Mouse (Mus musculus) erythroid progenitor cell, adult 5-6 weeks (primary cell): Measurements from ENCODE around the gene Ubc. TPM values are rescaled to one million over a fixed set of nuclear protein-coding genes. Genes with fewer than 3 reads are reported as not detected.
"Not testable (repeated sequence)": the region's sequence is repeated elsewhere in the genome, so short reads cannot be mapped to it uniquely, and the experiment has no call there.

Experiments used
- ATAC-seq: replicated peaks from 2 replicates; pipeline ENCODE4 v1.8.0; 2016; ENCODE audit warnings: moderate number of reproducible peaks, mild to moderate bottlenecking, moderate TSS enrichment, inconsistent platforms; ENCODE audit not compliant: poor library complexity, low FRiP score, severe bottlenecking
- total RNA-seq, 2 experiments: library from RNA; stranded (forward) in 1 of 2; stranded (reverse) in 1 of 2; fragments of 150-400 nt in 1 of 2; fragments of 186-747, 209-891 nt in 1 of 2; gene quantifications; 2 replicates each; pipeline versions ENCODE4 v1.2.3 to v1.2.4; 2015 to 2017; ENCODE audit warnings: low replicate concordance in 2 of 2

Gene Ubc
- total RNA-seq, 2 experiments from 2014 or later, result 158 to 222 TPM

DNA sequence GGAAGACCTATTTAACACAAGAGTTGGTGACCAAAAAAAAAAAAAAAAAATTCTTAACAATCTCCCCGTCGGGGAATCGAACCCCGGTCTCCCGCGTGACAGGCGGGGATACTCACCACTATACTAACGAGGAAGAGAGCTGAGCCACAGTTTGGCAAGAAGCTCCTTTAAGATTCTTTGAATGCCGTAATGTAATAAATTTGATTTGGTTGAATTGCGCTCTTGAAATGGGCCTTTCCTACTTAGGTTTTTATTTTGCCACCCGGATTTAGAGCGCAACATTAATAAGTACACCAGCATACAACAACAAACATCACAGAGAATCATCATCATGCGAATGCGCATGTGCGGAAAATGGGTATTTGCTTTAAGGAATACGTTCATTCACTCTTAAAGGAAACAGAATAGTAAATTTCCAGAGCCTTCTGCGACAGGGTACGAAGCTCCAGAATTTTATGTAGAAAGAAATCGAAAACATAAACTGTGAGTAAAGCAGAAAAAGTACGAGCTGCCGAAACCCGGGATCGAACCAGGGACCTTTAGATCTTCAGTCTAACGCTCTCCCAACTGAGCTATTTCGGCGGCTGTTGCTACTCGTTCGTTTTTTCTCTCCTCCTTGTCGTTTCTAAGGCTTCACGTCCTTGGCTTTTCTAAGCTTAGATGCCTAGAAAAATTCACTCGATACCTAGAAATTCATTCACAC, 15.7 kb upstream of the Ubc start:
- ATAC-seq, result peak; percentile 48

DNA sequence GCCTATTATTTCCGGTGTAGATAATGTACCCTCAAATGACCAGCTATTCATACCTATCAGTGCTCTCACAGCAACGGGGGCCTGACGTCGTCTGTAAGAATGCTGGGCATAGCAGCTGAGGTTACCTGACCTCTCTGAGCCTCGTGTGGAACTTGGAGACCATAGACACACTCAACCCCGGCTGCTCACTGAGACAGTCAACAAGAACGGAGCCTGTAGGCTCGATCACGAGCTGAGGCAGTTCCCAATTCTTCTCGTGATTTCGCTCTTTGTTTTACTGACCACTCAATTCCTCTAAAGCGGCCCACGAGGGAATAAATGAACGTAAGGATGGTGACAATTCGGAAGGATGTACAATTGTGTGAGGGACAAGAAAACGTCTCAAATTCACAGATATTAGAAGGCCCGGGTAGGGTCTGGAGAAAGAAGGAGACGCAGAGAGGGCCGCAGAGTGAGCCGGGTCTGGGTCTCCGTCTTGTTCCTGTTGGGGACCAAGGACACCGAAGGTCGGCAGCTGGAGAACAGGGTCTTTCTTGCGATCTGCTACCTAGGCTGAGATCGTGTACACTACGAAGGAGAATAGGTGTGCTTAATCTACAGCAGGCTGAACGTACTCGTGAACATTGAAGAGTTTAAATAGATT, 15.0 kb upstream of the Ubc start:
- ATAC-seq, result peak; percentile 39

DNA sequence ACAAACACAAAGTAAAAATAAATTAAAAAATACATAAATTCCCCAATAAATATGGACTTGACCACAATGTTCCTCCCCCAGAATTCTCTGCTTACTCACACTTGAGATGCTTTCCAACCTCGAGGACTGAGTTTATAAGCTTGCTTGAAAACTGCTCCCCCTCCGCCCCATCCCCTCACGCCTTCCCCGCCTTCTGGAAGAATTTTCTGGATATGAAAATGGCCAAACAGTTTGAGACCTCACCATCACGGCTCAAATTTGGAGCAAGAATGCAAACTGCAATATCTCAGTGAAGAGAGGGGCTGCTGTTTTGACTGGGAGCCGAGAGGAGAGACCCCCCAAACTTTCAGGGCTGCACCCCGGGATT, 14.5 kb upstream of the Ubc start:
- no peak for ATAC-seq

DNA sequence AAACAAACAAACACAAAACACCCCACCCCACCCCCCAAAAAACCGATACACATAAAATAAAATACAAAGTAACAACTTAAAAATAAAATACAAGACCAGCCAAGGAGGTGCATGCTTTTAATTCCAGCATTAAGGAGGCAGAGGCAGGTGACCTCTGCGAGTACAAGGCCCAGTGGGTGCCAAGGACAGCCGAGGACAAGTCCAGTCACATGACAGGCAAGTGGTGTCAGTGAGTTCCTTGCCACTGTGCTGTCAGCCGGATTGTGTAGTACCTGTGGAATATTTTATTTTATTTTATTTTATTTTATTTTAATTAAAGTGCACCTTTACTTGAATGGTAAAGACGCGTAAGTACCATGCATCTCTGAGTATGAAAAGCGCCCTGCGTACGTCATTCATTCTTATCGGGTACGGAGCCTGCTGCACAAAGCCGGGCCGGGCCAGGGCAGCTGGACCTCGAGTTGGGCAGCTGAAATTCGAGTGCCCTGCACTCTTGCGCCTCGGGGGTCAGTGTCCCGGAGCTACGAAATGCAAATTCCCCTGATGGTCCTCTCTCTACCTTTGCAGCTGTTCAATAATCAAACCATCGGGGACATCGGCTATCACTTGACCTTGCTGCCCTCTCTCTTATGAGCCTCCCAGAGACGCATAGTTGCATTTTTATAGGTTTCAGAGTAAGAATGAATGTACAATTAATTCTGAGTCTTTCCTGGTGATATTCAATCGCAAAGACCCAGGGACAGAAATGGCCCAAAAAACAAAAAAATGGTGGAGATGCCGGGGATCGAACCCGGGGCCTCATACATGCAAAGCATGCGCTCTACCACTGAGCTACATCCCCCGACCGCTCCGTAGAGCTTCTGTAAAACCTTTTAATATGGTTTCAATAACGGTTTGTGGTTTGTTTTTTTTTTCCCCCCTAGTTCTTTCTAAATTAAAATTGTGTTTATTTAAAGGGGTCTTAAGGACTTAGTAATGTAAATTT, 13.8 kb upstream of the Ubc start:
- no peak for ATAC-seq

DNA sequence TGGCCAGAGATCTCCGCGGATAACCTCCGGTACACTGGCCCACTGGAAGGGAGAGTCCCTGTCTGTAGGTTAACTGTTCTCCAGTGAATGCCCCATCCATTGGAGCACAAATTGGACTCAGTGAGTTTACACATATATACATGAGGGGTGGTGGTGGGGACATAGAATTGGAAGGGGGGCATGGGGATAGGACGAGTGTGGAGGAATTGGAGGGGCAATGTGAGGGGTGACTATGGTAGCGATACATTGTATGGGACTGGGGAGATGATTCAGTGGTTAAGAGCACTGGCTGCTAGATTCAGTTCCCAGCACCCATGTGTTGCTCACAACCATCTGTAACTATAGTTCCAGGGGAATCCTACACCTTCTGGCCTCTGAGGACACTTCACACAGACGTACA, 13.0 kb upstream of the Ubc start:
- no peak for ATAC-seq

DNA sequence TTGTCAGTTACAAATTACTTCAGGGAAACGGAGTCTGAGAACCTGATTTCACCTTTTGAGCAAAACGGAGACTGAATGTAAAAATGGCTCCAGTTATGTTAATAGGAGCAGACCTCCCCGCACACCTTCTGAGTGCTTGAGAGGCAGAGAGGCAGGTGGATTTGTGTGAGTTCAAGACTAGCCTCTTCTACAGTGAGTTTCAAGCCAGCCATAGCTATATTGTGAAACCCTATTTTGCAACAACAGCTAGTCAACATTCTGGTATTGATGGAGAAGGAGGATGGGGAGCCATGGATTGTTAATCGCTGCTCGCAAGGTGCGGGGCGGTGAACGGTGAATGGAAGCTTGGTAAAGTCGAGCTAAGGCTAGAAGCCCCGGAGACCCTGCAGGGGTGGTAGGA, 12.5 kb upstream of the Ubc start:
- ATAC-seq, result no peak

DNA sequence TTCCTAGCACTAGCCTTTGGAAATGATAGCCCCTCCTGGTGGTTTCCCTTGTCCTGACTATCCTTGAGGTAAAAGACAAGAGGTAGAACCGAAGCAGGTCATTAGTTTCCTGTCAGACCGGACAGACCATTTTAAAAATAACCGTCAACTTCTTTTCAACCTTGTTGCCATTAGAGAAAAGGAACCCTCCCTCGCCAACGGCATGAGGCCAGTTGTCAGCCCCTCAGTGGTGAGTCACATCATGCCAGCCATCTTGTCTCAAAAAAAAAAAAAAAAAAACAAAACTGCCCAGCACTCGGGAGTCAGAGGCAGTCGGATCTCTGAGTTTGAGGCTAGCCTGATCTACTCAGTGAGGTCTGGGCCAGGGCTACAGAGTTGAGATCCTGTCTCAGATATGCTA, 10.9 kb upstream of the Ubc start:
- no peak for ATAC-seq

DNA sequence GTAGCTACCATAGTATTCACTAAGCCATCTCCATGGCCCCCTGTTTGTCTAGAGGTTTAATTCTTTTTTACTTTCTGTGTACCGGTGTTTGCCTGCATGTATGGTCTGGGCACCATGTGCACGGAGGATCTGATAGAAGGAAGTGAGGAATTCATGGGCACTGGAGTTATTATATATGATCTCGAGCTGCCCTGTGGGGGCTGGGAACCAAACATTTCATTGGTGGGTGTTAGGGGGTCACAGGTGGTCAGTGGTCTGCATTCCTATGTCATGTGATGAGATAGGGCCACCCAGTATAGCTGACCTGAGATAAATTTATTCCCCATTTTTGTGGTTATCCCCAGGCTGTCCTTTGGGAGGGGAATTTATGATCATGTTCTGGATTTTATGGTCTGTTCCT, 5.0 kb upstream of the Ubc start:
- no peak for ATAC-seq

DNA sequence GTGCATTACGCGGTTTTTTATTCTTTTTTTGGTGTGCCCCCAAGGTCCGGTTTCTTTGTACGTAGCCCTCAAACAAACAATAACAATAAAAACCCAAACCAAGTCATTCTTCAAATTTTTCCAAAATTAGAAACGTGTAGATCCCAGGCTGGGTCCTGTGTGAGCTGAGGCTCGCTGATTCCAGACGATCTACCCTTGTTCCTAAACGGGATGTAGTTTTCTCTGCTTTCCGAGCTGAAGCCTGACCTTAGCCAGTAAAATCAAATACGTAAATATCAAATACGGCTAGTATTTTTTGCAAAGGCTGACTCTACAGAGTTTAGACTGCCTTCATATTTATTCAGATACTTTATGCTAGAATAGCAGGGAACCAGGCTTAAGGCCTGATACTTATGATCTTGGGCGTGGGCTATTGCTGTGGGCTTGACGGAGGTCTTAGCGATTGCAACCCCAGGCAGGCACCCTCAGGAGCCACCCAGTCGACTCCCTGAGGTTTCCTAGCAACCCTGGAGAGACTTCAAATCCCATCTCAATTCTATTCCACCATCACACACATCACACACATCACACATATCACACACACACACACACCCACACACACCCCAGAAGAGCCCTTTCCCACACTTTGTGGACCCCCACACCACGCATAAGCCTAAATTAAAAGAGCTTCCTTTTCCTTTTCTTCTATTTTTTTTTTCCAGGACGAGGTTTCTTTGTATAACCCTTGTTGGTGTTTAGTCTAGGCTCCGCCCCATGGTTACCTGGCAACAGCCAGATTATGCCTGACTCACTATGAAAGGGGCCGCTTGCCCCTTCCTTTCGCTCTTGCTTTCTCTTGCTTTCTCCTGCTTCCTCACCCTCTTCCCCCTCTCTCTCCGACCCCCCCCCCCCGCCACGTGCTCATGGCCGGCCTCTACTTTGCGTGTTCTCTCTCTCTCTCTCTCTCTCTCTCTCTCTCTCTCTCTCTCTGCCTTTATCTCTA, 3.9 kb upstream of the Ubc start:
- peak; percentile 36; the same call in 1 of the 2 replicates for ATAC-seq

DNA sequence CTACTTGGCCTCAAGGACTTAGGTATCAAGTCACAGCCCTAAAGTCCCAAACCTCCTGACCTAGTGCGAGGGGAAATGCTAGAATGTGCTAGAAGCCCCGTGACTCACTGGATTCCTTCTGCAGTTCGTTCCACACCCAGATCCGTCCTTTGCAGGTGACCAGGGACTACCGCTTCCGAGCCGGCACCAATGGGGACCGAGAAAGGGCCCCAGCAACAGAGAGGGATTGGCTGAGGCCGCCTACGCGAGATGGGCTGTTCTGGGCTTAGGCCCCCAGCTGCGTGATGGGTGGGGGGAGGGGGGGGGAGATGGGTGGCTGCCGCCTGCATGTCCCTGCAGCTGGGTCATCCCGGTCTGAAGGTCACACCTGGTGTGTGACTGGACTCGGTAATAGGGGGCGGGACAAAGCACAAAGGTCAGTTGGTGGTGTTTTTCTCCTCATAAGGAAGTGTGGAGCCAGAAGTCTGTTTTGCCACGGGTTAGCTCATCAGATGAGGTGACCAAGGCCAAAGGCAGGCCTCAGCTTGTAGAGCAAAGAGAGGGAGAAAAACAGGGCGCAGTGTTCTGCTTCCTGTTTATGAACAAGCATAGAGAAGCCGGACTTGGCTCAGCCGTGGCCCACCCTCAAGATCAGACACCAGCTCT, 3.1 kb upstream of the Ubc start:
- ATAC-seq, result peak; percentile 81

DNA sequence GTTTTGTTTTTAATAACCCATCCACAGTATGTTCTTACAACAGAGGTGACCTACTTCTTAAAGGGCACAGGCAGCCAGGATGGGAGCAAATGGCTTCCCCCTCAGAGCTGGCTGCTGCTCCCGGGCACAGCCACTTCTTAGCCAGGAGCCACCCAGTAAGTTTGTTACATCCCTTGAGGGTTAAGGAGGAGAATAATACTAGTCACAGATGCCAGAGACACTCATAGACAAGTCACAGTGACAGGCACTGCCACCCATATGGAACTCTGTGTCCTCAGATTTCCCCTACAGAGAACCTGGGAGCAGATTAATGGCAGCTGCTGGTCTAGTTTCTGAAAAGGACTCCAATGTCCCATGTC, 2.6 kb upstream of the Ubc start:
- peak; percentile 27 for ATAC-seq

DNA sequence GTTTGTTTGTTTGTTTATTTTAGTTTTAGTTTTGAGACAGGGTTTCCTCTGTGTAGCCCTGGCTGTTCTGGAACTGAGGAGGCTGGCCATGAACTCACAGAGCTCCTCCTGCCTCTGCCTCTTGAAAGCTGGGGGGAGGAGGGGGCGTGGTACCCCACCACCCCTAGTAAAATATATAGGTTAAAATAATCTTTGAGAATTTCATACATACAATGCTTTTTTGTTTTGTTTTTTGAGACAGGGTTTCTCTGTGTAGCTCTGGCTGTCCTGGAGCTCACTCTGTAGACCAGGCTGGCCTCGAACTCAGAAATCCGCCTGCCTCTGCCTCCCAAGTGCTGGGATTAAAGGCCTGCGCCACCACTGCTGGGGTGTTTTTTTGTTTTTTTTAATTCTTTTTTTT, 2.2 kb upstream of the Ubc start:
- not testable (repeated sequence) for ATAC-seq

DNA sequence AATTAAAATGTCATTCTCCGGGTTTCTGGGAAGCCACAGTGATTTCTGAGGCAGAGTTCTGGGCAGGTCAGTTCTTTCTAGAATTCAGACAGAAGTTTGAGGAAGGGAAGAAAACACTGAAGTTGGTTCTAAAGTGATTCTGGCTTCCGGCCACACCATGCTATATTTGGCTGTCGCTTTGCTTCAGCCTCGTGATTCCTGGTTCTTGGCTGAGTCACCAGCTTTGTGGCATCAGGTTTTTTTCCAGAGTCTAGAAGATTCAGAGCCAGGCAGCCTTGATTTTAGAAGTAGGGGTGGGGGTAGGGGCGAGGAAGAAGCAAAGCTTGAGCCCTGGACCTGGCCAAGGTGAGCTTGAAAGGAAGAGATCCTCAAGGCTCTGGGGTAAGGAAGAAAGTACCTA, 1.6 kb upstream of the Ubc start:
- ATAC-seq, result no peak

DNA sequence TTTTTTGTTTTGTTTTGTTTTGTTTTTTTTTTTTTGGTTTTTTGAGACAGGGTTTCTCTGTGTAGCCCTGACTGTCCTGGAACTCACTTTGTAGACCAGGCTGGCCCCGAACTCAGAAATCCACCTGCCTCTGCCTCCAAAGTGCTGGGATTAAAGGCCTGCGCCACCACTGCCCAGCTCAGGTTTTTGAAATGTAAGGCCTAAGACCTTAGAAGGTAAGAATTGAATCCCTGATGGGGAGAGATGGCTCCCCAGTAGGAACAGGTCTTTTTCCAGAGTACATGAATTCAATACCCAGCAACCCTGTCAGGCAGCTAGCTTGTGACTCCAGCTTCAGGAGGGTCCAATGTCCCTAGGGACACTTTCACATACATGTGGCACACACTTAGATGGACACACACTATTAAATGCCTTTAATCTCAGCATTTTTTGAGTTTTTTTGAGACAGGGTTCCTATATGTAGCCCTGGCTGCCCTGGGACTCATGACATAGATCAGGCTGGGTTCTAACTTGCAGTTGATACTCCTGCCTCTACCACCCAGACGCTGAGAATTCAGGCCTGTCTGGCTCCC, 990 bp upstream of the Ubc start:
- ATAC-seq, result no peak

DNA sequence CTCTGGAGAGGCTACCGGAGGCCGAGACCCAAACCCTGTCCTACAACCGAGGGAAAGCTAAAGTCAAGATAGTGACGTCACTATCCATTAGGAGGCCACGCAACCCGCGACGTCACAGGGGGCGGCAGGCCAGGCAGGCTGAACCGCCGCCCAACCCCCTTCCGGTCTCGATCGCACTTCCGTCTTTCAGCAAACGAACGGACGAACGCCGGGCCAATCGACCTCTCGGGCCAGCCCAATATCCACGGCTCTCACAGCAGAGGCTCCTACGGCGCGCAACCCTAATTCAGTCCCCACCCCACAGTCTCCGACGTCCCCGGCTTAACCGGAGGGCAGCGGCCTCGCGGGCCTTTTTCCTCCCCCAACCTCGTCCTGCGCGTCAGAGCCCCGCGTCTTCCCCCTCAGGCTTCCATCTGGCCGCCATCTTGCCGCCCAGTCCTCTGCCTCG, 847 bp downstream of the Ubc start, which contains the start of gene Gm10382:
TSS of gene Gm10382 (plus strand) at position 192 of the 448 bp plus-strand sequence.
- ATAC-seq, result peak; percentile 65

DNA sequence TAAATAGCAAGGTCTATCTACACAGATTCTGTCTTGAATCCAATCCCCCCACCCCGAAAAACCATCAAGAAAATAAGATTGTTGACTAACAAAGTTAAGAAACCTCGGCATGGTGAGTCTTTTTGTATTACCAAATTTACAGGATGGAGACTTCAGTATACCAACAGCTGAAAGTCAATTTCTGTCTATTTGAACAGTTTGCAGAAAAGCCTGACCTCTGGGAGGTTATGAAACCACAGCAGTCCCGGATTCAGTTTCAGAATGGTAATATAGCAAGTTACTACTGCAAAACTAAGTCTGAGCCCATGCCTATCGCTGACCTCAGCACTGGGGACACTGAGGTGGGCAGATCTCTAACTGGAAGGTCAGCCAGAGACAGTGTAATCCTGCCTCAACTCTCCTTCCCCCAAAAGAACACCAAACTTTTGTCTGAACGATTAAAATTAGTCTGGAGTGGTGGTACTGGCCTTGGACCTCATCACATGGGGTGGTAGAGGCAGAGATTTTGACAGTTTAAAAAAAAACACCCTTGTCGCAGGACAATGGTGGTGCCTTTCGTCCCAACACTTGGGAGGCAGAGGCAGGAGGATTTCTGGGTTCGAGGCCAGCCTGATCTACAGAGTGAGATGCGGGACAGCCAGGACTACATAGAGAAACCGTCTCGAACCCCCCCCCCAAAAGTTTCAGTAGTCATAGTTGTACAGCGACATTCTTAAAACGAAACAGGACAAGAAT, 1.5 kb downstream of the Ubc start:
- no peak for ATAC-seq

DNA sequence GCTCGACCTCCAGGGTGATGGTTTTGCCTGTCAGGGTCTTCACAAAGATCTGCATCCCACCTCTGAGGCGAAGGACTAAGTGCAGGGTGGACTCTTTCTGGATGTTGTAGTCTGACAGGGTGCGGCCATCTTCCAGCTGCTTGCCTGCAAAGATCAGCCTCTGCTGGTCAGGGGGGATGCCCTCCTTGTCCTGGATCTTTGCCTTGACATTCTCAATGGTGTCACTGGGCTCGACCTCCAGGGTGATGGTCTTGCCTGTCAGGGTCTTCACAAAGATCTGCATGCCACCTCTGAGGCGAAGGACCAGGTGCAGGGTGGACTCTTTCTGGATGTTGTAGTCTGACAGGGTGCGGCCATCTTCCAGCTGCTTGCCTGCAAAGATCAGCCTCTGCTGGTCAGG, 2.7 kb downstream of the Ubc start:
- ATAC-seq, result not testable (repeated sequence)
